Mouse (Mus musculus): Measurements from ENCODE around the gene Gm21860. TPM values are rescaled to one million over a fixed set of nuclear protein-coding genes. Genes with fewer than 3 reads are reported as not detected.

The Gm21860 gene
- total RNA-seq, 2 experiments from 2014 or later, result not detected

Other genes with a start within 250 kb of the Gm21860 start
- gene Gm47283, start 29.9 kb upstream of the Gm21860 start, total RNA-seq (2021), result not detected
- not detected for gene Gm21748, start 84.4 kb upstream of the Gm21860 start, total RNA-seq (2021)